Mouse (Mus musculus): ENCODE data around the gene Gtpbp4. TPM values are rescaled to one million over a fixed set of nuclear protein-coding genes. Genes with fewer than 3 reads are reported as not detected.
"Not testable (repeated sequence)": the region's sequence is repeated elsewhere in the genome, so short reads cannot be mapped to it uniquely, and the experiment has no call there.

Gene Gtpbp4
- polyA plus RNA-seq, 1 experiment from 2014 or later = 85.1 TPM

DNA sequence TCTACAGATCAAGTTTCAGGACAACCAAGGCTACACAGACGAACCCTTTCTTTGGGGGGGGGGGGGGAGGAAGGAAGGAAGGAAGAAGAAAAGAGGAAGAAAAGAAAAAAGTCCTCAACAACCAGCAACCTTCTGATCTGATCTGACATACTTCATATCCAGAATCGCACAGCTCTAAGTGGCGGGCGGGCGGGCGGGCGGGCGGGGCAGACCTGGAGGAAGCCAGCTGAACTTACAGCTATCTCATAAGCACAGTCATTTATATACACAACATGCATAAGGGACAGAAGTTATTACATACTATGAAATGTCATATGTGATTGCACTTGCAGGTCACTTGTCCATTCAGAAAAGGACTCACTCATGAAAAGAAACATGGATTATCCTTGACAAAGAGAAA is 3.6 kb upstream of the Gtpbp4 start:
- H3K4me1 ChIP-seq (ENCODE audit: control insufficient read depth, insufficient read depth, low read length) = 0 out of 2 replicates have a peak, but pooled peaks cover 2% of the 10 kb centered on the region
- H3K4me2 ChIP-seq (replicated peaks; ENCODE audit: low read depth, low read length) = no peak overlapping the region
- no peaks in the 10 kb centered on the region for H3K9me3 ChIP-seq (ENCODE audit: control insufficient read depth, low read depth, low read length)
- 83% methylated on average over 8 of the region's 8 CpGs for WGBS
- no peak overlapping the region for H3K27ac ChIP-seq (ENCODE audit: low read length)
- H3K4me3 ChIP-seq (ENCODE audit: low read depth, low read length) = no peak overlapping the region
- H3K27me3 ChIP-seq (ENCODE audit: control insufficient read depth, insufficient read depth, low read length) = no peaks in the 10 kb centered on the region
- H3K9ac ChIP-seq (replicated peaks; ENCODE audit: low read depth, low read length) = no peak overlapping the region
- ATAC-seq (ENCODE audit: insufficient number of reproducible peaks, insufficient read depth, low FRiP score, low read depth) = no peak
- no peaks in the 10 kb centered on the region for H3K36me3 ChIP-seq (ENCODE audit: control insufficient read depth, insufficient read depth, low read length)

DNA sequence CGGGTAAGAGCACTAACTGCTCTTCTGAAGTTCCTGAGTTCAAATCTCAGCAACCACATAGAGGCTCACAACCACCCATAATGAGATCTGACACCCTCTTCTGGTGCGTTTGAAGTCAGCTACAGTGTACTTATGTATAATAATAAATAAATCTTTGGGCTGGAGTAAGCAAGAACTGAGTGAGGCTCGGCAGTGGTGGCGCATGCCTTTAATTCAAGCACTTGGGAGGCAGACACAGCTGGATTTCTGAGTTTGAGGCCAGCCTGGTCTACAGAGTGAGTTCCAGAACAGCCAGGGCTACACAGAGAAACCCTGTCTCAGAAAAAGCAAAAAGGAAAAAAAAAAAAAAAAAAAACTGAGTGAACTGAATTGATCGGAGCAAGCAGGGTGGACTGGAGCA is 1.3 kb upstream of the Gtpbp4 start:
- not testable (repeated sequence) for H3K27ac ChIP-seq (ENCODE audit: low read length); H3K9ac ChIP-seq (replicated peaks; ENCODE audit: low read depth, low read length); H3K36me3 ChIP-seq (ENCODE audit: control insufficient read depth, insufficient read depth, low read length); H3K9me3 ChIP-seq (ENCODE audit: control insufficient read depth, low read depth, low read length); H3K4me1 ChIP-seq (ENCODE audit: control insufficient read depth, insufficient read depth, low read length); H3K4me2 ChIP-seq (replicated peaks; ENCODE audit: low read depth, low read length); H3K27me3 ChIP-seq (ENCODE audit: control insufficient read depth, insufficient read depth, low read length); H3K4me3 ChIP-seq (ENCODE audit: low read depth, low read length); ATAC-seq (ENCODE audit: insufficient number of reproducible peaks, insufficient read depth, low FRiP score, low read depth)
- 72% methylated on average over 5 of the region's 5 CpGs for WGBS

DNA sequence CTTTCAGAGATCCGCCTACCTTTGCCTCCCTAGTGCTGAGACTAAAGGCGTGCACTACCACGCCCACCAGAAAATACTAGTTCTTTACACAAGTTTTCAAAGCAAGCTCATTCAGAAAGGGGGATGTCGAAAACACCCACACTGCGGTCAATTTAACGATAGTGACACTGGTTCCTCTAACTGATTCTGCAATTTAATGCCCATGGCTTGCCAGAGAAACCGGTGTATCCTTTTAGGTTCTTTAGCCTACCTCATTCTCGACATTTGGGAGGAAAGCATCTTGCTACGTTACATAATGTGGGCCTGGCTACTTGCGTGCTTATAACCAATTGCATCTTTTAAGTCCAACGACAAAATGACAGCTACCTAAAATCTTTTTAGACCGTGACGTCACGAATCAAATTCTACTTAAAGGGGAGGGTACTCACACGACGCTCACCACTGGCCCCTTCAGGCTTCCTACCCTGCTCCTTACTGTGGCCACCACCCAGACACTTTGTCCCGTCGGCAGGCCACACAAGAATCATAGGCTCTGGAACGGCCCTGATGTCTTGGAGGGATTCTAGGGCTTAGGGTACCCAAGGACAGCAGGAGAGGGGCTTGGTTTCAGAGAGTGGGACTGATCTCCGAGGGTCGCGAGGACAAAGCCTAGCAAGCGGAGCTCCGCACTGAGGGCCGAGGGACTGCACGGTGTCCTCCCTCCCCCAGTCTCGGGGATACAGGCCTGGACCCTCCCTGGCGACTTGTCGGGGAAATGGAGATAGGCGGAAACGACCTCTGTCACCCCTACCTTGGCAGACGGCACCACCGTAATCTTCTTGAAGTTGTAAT is 509 bp downstream of the Gtpbp4 start:
- Histone ChIP-seq H3K4me2 (replicated peaks; ENCODE audit: low read depth, low read length) (peak overlapping the region; percentile 66), H3K27me3 (ENCODE audit: control insufficient read depth, insufficient read depth, low read length) (no peaks in the 10 kb centered on the region)

DNA sequence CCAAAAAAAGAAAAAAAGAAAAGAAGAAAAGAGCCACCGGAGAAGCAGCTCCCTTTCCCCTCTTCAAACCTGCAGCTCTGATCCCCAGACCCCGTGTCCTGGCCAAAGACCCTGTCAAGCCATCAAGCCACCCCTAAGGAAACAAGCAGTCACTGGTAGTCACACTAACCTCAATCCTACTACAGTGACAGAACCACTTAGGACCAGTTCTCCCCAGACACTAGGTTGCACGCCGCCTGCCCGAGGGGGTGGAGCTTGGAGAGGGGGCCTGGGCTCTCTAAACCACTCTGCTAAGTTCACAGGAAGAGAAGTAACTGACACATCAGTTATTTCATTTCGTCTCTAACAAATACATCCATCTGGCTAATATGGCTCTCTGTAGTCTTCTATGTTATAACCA is 3.7 kb downstream of the Gtpbp4 start:
- Histone ChIP-seq H3K36me3 (ENCODE audit: control insufficient read depth, insufficient read depth, low read length) (peaks cover 27% of the 10 kb centered on the region), H3K4me2 (replicated peaks; ENCODE audit: low read depth, low read length) (no peak overlapping the region), H3K4me1 (ENCODE audit: control insufficient read depth, insufficient read depth, low read length) (0 out of 2 replicates have a peak, but pooled peaks cover 2% of the 10 kb centered on the region), H3K27ac (ENCODE audit: low read length) (no peak overlapping the region), H3K9ac (replicated peaks; ENCODE audit: low read depth, low read length) (no peak overlapping the region), H3K4me3 (ENCODE audit: low read depth, low read length) (no peak overlapping the region), H3K27me3 (ENCODE audit: control insufficient read depth, insufficient read depth, low read length) (no peaks in the 10 kb centered on the region), H3K9me3 (ENCODE audit: control insufficient read depth, low read depth, low read length) (no peaks in the 10 kb centered on the region)
- ATAC-seq (ENCODE audit: insufficient number of reproducible peaks, insufficient read depth, low FRiP score, low read depth) = no peak
- 94% methylated on average over 6 of the region's 6 CpGs for WGBS

More for the DNA sequence above, 509 bp downstream of the Gtpbp4 start:
- Histone ChIP-seq H3K4me3 (ENCODE audit: low read depth, low read length) (peak overlapping the region; percentile 87), H3K9me3 (ENCODE audit: control insufficient read depth, low read depth, low read length) (no peaks in the 10 kb centered on the region), H3K4me1 (ENCODE audit: control insufficient read depth, insufficient read depth, low read length) (0 out of 2 replicates have a peak, but pooled peaks cover 2% of the 10 kb centered on the region), H3K9ac (replicated peaks; ENCODE audit: low read depth, low read length) (peak overlapping the region; percentile 75), H3K36me3 (ENCODE audit: control insufficient read depth, insufficient read depth, low read length) (peaks cover 9% of the 10 kb centered on the region; the same call in 1 of the 2 replicates), H3K27ac (ENCODE audit: low read length) (no peak overlapping the region)
- 3% methylated on average over 33 of the region's 33 CpGs for WGBS
- ATAC-seq (ENCODE audit: insufficient number of reproducible peaks, insufficient read depth, low FRiP score, low read depth) = peak; percentile 61; the same call in 1 of the 2 replicates

DNA sequence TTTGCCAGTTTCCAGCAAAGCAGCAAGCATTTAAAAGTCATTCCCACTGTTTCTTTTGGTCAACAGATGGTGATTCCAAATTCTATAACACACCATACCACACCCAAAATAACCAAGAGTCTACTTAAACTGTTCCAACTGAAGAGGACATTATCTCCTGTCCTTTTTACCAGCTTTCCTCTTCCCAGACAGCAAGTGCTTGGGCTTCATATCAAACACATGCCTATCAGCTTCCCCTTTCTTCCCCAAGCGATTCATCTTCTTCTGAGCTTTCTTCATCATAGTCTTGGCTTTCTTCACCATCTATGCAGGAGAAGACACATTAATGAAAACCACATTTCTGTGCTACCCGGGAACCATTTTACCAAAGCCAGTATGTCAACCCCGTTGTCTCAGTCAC is 22.9 kb downstream of the Gtpbp4 start:
- no peaks in the 10 kb centered on the region for H3K9me3 ChIP-seq (ENCODE audit: control insufficient read depth, low read depth, low read length)
- no peak overlapping the region for H3K27ac ChIP-seq (ENCODE audit: low read length)
- no peaks in the 10 kb centered on the region for H3K27me3 ChIP-seq (ENCODE audit: control insufficient read depth, insufficient read depth, low read length)
- H3K9ac ChIP-seq (replicated peaks; ENCODE audit: low read depth, low read length) = no peak overlapping the region
- peaks cover 67% of the 10 kb centered on the region for H3K36me3 ChIP-seq (ENCODE audit: control insufficient read depth, insufficient read depth, low read length)
- 96% methylated on average over 3 of the region's 3 CpGs for WGBS
- H3K4me1 ChIP-seq (ENCODE audit: control insufficient read depth, insufficient read depth, low read length) = no peaks in the 10 kb centered on the region
- H3K4me2 ChIP-seq (replicated peaks; ENCODE audit: low read depth, low read length) = no peak overlapping the region
- H3K4me3 ChIP-seq (ENCODE audit: low read depth, low read length) = no peak overlapping the region
- ATAC-seq (ENCODE audit: insufficient number of reproducible peaks, insufficient read depth, low FRiP score, low read depth) = no peak

DNA sequence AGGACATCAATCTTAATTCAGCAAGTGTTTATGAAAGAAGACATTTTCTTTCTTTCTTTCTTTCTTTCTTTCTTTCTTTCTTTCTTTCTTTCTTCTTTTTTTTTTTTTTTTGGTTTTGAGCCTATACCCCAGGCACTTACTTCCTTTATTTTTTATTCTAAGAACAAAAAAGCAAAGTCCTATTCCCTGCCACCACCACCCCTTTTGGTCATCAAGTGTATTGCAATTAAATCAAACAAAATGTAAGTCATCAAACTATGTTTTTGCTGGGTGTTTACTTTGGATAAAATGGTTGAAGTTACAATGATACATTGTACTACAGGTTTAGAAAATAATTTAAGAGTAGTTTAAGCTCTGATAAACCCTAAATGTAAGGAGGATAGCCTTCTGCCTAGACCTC is 23.5 kb downstream of the Gtpbp4 start:
- no peak for ATAC-seq (ENCODE audit: insufficient number of reproducible peaks, insufficient read depth, low FRiP score, low read depth)
- Histone ChIP-seq H3K4me2 (replicated peaks; ENCODE audit: low read depth, low read length) (no peak overlapping the region), H3K27me3 (ENCODE audit: control insufficient read depth, insufficient read depth, low read length) (no peaks in the 10 kb centered on the region), H3K4me1 (ENCODE audit: control insufficient read depth, insufficient read depth, low read length) (no peaks in the 10 kb centered on the region), H3K27ac (ENCODE audit: low read length) (no peak overlapping the region), H3K9me3 (ENCODE audit: control insufficient read depth, low read depth, low read length) (no peaks in the 10 kb centered on the region), H3K9ac (replicated peaks; ENCODE audit: low read depth, low read length) (no peak overlapping the region), H3K4me3 (ENCODE audit: low read depth, low read length) (no peak overlapping the region), H3K36me3 (ENCODE audit: control insufficient read depth, insufficient read depth, low read length) (peaks cover 66% of the 10 kb centered on the region)

DNA sequence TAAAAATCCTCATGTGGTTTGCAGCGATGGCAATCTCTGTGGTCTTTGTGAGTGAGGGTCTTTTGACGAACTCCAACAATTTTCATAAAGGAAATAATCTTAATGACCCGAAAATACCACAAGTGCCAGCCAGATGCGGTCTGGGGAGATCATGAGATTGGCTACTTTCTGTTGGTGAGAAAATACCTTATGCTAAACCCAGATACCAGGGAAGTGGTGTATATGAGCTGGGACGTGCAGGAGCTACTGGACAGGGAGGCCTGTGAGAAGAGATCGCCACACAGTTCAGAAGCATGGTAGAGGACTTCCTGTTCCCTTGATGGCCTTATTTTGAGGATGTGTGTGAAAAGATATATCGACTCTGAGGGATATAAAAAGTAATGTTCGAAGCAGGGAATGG is 28.1 kb downstream of the Gtpbp4 start:
- no peak for ATAC-seq (ENCODE audit: insufficient number of reproducible peaks, insufficient read depth, low FRiP score, low read depth)
- no peak overlapping the region for H3K27ac ChIP-seq (ENCODE audit: low read length)
- peaks cover 22% of the 10 kb centered on the region for H3K36me3 ChIP-seq (ENCODE audit: control insufficient read depth, insufficient read depth, low read length)
- H3K4me3 ChIP-seq (ENCODE audit: low read depth, low read length) = no peak overlapping the region
- H3K9me3 ChIP-seq (ENCODE audit: control insufficient read depth, low read depth, low read length) = no peaks in the 10 kb centered on the region
- H3K4me1 ChIP-seq (ENCODE audit: control insufficient read depth, insufficient read depth, low read length) = no peaks in the 10 kb centered on the region
- 95% methylated on average over 8 of the region's 8 CpGs for WGBS
- H3K9ac ChIP-seq (replicated peaks; ENCODE audit: low read depth, low read length) = no peak overlapping the region
- H3K4me2 ChIP-seq (replicated peaks; ENCODE audit: low read depth, low read length) = no peak overlapping the region
- H3K27me3 ChIP-seq (ENCODE audit: control insufficient read depth, insufficient read depth, low read length) = no peaks in the 10 kb centered on the region

DNA sequence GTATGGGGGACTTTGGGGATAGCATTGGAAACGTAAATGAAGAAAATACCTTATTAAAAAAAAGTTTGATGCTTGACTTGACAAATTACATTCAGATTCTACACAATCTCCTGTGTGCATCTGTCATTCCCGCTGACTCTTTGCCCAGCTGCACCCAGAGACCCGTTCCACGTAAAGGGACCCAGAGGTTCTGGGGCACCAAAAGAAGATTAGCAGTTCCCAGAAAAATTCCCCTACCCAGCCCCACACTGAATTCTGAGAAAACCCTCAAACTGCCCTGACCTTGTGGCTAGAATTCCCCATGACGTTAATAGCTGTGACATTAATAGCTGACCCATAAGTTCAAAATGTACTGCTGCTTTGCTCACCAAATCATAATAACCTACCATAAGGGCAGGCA is 30.7 kb downstream of the Gtpbp4 start:
- no peak overlapping the region for H3K9ac ChIP-seq (replicated peaks; ENCODE audit: low read depth, low read length)
- no peak overlapping the region for H3K27ac ChIP-seq (ENCODE audit: low read length)
- no peak overlapping the region for H3K4me3 ChIP-seq (ENCODE audit: low read depth, low read length)
- no peak overlapping the region for H3K4me2 ChIP-seq (replicated peaks; ENCODE audit: low read depth, low read length)
- WGBS = 94% methylated on average over 5 of the region's 5 CpGs
- no peaks in the 10 kb centered on the region for H3K27me3 ChIP-seq (ENCODE audit: control insufficient read depth, insufficient read depth, low read length)
- ATAC-seq (ENCODE audit: insufficient number of reproducible peaks, insufficient read depth, low FRiP score, low read depth) = no peak
- peaks cover 9% of the 10 kb centered on the region for H3K36me3 ChIP-seq (ENCODE audit: control insufficient read depth, insufficient read depth, low read length)
- no peaks in the 10 kb centered on the region for H3K4me1 ChIP-seq (ENCODE audit: control insufficient read depth, insufficient read depth, low read length)
- no peaks in the 10 kb centered on the region for H3K9me3 ChIP-seq (ENCODE audit: control insufficient read depth, low read depth, low read length)

DNA sequence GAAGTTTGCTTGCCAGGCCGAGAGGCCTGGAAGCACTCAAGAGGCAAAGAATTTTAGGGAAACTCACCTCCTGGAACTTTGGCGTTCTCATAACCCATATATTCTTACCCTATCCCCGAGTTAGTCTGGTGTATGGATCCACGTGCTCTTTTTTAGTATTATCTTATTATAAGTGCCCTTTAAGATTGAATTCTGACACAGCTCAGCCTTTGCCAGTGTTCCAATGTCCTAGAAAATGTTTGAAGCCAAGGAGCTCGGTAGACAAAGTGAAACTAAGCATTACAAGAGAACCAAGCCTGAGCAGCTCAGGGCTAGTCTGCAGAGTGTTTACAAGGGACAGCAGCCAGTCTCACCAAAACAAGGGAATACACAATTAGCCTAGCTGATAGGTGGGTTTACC is 33.6 kb downstream of the Gtpbp4 start:
- not testable (repeated sequence) for H3K9me3 ChIP-seq (ENCODE audit: control insufficient read depth, low read depth, low read length); H3K4me2 ChIP-seq (replicated peaks; ENCODE audit: low read depth, low read length); H3K9ac ChIP-seq (replicated peaks; ENCODE audit: low read depth, low read length); H3K27me3 ChIP-seq (ENCODE audit: control insufficient read depth, insufficient read depth, low read length); ATAC-seq (ENCODE audit: insufficient number of reproducible peaks, insufficient read depth, low FRiP score, low read depth); H3K36me3 ChIP-seq (ENCODE audit: control insufficient read depth, insufficient read depth, low read length); H3K27ac ChIP-seq (ENCODE audit: low read length); H3K4me3 ChIP-seq (ENCODE audit: low read depth, low read length); H3K4me1 ChIP-seq (ENCODE audit: control insufficient read depth, insufficient read depth, low read length)
- 38% methylated on average over 5 of the region's 5 CpGs for WGBS

Data from stomach, embryonic 14.5 days (tissue).